Mouse (Mus musculus) embryo, embryonic 9.5 days (tissue): ENCODE data around the gene Synj1.

Experiments
- DNase-seq: peaks from one replicate; pipeline ENCODE4 v3.0.0-alpha.2; 2017; ENCODE audit errors: extremely low spot score

Gene Synj1

GRCm38 (mm10) chr16:90950354-90950963 is 60.6 kb downstream of the Synj1 start:
- DNase-seq = no peak

DNA sequence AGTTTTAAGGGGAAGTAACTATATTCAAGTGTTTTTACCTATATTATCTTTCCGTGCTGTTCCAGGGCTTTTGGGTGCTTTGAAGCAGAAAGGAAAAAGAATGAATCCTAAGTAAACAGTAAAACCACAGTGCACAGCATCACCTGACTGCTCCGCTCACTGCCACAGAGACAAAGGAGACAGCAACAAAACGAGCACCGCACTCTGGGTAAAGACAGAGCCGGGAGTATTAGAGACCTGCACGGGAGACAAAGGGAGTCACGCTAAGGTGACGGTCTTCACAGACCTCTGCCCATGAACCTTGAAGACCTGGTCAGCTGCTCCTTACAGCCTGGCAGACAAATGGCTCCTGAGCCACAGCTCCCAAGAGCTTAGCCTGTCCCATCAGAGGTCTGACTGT is 64.1 kb downstream of the Synj1 start:
- DNase-seq = no peak

GRCm38 (mm10) chr16:90941246-90941645 is 69.9 kb downstream of the Synj1 start:
- DNase-seq = no peak

DNA sequence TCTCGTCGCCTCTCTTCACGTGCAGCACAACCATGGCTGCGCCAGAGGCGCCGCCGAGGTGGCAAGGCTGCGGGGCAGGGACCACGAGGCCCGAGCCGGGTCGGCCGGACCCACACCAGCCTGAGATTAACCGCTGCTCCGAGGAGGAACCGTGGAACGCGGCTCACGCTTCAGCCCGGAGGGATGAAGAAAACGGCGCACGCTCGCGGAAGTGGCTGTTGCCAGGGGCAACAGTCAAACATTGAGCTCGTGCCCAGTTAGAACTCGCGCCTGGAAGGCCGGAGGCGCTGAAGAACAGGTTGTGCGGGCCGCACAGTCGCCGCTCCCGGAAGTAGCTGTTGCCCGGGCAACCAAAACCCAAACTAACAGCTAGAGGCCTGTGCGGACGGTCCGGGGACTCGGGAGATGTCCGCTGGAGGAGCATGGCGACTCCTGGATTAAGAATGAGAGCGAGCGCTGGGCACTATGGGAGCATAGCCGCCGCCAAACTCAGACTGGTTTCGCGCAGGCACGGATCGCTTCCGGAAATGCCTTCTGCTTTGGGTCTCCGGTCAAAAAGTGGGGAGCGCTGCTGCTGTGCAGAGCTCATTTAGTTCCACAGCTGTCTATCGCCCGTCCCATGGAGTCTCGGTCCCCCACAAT is 76.3 kb downstream of the Synj1 start, which contains the start of gene Cfap298:
TSS of gene Cfap298 (minus strand) at position 428 of the 642 bp plus-strand sequence.
- DNase-seq = peak; percentile 94

DNA sequence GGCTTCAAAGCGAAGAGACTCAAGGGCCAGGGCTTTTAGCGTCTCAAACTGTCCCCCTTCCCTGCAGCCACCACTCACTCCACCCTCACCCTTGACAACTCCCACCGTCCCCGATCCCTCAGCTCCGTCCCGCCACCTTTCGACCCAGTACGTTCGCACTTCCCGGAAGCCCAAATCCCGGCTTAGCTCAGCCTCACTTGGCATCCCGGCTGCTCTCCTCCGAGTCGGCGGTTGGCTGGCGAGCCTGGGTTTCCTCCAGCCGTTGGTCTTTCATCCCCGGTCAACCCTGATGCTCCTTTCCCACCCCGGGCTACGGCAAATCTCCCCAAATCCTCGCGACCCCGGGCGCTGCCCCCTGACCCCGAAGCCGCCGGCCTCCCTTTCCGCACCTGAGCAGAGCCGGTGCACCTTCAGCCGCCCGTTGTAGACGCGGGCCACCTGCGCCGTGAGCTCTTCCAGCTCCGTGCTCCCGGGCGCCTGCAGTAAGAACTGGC is 76.9 kb downstream of the Synj1 start:
- DNase-seq = no peak

- DNase-seq = no peak
Observed at GRCm38 (mm10) chr16:90933534-90934176, 77.5 kb downstream of the Synj1 start.

DNA sequence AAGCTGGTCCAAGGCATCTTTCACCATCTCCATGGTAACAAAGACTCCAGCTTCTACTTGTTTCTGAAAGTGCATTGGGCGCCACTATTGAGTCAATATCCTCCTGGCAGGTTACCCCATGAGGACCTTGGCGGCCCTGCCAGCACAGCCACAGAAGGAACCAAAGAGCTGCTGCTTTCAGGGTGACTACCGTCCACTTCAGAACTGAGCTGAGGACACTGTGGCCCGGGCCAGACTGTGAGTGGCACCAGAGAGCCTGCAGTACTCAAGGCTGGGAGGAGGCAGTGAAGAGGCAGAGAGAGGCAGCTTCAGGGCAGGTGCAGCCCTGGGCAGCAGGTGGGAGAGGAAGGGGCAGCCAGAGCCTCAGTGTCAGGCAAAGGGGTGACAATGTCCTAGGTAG is 83.7 kb downstream of the Synj1 start:
- no peak for DNase-seq

GRCm38 (mm10) chr16:90925461-90925860 is 85.6 kb downstream of the Synj1 start:
- DNase-seq = peak; percentile 59

DNA sequence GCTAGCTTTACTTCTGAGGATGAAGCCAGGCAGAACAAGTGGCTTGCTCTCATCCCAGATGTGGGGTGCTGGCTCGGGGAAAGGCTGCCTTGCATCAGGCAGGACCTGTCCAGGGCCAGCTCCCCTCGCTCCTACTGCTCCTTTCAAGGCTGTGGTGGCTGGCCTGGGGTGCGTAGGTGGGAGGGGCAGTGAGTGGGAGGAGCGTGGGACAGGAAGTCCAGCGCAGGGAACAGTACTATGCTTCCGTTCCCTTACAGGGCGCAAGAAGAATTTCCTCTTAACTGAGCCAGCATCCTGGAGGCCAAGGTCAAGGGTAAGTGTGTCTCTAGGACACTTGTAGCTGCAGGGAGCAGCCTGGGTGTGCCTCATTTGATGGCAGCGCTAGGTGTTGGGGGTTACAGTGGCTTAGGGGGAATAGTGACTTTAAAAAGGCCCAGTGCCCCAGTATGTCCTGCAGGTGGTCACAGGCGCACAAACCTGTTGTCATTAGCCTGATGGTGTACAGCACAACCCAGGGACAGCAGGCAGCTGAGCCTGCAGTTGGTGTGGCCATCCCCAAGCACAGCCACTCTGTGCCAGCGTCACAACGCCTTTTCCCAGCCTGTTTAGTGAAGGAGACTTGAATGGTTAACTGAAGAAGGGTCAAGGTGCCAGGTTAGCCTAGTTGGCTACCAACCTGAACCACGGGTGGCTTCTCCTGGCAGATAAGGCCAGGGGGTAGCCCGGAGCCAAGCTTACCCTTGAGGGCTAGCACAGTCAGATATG is 86.3 kb downstream of the Synj1 start:
- DNase-seq = no peak

GRCm38 (mm10) chr16:90921471-90922159 is 89.5 kb downstream of the Synj1 start:
- peak; percentile 32 for DNase-seq

DNA sequence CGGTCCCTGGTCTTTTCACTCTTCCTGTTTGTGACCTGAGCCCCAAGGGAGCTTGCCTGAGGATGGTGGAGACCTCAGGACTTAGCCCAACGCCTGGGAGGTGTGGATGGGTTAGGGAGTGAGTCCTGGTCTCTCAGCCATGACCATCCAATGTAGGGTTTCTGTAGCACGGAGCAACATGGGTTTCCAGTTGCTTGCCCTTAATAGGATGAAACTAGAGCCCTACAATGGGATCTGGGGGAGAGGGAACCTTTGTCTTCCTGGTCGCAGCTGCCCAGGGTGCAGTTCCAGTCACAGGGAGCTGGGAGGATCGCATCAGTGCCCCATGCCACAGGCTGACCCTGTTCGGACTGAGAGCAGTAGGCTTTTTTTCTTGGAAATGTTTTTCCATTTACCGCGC is 94.0 kb downstream of the Synj1 start:
- no peak for DNase-seq

- peak; percentile 37 for DNase-seq
Observed at GRCm38 (mm10) chr16:90916040-90916481, 95.0 kb downstream of the Synj1 start.

- no peak for DNase-seq
Observed at GRCm38 (mm10) chr16:90911766-90912165, 99.3 kb downstream of the Synj1 start.

- DNase-seq = no peak
Observed at GRCm38 (mm10) chr16:90910855-90911533, 100.1 kb downstream of the Synj1 start.

DNA sequence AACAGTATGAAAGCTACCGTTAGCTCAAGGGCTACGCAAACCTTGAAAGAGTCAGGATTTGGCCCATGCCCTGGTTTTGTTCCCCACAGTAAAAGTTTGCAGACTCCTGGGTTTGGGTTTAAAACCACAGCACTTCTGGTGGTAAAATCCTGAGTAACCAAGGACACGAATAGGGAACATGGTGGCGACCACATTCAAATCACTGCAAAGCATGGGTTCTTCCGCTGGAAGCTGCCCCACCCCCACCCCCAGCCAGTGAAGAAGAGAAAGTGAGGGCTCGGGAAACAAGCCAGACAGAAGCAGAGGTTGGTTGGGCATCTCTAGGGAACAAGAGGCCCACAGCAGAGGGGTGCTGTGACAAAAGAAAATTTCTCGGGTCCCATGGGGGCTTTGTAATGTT is 103.9 kb downstream of the Synj1 start:
- DNase-seq = no peak

- DNase-seq = no peak
Observed at GRCm38 (mm10) chr16:90903300-90903699, 107.8 kb downstream of the Synj1 start.

DNA sequence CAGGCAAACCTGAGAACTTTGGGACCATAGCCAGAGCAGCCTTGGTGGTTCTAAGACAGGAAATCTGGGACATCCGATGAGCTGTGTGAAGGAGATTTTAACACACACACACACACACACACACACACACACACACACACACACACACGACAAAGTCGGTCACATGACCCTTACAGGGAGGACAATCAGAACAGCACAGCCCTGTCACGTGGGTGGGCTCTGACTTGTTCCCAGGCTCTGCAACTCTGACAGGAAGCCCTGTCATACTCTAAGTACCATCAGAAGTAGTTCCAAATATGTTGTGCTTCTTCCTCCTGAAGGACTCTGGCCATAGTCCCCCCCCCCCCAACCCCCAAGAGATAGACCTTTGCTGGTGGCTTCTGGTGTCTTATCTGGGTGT is 109.7 kb downstream of the Synj1 start:
- no peak for DNase-seq

DNA sequence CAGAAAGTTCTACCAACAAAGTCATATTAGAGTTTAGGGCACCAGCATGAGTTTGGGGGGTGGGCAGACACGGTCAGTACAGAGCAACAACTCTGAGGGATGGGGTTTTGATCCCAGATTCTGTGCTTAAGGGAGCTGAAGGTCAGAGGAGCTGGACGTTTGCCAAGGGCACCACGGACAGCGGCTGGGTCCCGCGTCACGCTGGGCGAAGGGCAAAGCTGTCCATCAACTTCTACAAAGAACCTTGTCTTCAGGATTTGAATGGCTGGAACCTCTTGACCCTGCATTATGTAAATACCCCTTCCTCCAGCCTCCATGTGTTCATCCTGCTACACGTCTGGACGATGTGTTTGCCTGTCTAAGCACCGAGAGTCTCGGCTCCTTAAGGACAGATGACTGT is 111.6 kb downstream of the Synj1 start:
- DNase-seq = no peak

DNA sequence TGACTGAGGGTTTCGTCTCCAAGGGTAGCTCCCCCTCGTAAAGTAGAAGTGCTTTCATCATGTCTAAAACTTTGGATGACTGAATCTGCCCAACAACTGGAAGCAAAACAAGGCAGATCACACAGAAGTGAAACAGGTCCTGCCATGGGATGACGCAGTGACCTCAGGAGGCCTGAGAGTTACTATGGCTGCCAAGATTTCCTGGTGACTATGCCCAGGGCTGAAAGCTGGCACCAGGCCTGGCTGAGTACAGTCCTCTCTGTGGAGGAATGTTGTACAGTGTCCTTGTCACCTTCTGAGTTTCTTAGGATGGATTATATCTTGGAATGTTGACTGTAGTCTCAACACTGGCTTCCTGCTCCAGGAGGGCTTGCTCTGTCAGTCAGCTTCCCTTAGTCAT is 113.5 kb downstream of the Synj1 start:
- no peak for DNase-seq

- no peak for DNase-seq
Observed at GRCm38 (mm10) chr16:90893792-90894191, 117.3 kb downstream of the Synj1 start.

- DNase-seq = no peak
Observed at GRCm38 (mm10) chr16:90893019-90893418, 118.1 kb downstream of the Synj1 start.
